Mouse (Mus musculus): ENCODE results near the gene Npat.

- TF ChIP-seq CTCF (IDR thresholded peaks at IDR 0.05; ENCODE audit: control insufficient read depth, insufficient read depth, insufficient replicate concordance, low read depth, low read length), result no peak
- no peak for TF ChIP-seq POLR2A (IDR thresholded peaks at IDR 0.05; ENCODE audit: control insufficient read depth, low read depth, low read length)
Observed at GRCm38 (mm10) chr9:53603849-53604248, 67.0 kb downstream of the Npat start.
